Mouse (Mus musculus) ovary, postnatal 36 days (tissue): Measurements from ENCODE around the gene Gm5269.

ENCODE experiments used
- DNase-seq: peaks from one replicate; pipeline ENCODE4 v3.0.0; 2022; ENCODE audit warnings: low spot score, mixed read lengths

Gene Gm5269

GRCm38 (mm10) chr1:45881228-45881832, 8.7 kb downstream of the Gm5269 start:
- DNase-seq, result no peak

GRCm38 (mm10) chr1:45877463-45877862, 12.6 kb downstream of the Gm5269 start:
- no peak for DNase-seq

GRCm38 (mm10) chr1:45876450-45877198, 13.4 kb downstream of the Gm5269 start:
- DNase-seq, result no peak

- no peak for DNase-seq
Observed at GRCm38 (mm10) chr1:45875640-45876039, 14.4 kb downstream of the Gm5269 start.

- no peak for DNase-seq
Observed at GRCm38 (mm10) chr1:45873250-45873649, 16.8 kb downstream of the Gm5269 start.

GRCm38 (mm10) chr1:45868479-45869137, 21.5 kb downstream of the Gm5269 start:
- no peak for DNase-seq

- DNase-seq, result no peak
Observed at GRCm38 (mm10) chr1:45868050-45868449, 22.0 kb downstream of the Gm5269 start.

- DNase-seq, result no peak
Observed at GRCm38 (mm10) chr1:45866288-45867018, 23.6 kb downstream of the Gm5269 start.

- DNase-seq, result no peak
Observed at GRCm38 (mm10) chr1:45865727-45866126, 24.3 kb downstream of the Gm5269 start.

- no peak for DNase-seq
Observed at GRCm38 (mm10) chr1:45865316-45865715, 24.8 kb downstream of the Gm5269 start.

- no peak for DNase-seq
Observed at GRCm38 (mm10) chr1:45864564-45865014, 25.5 kb downstream of the Gm5269 start.

GRCm38 (mm10) chr1:45863641-45864040, 26.4 kb downstream of the Gm5269 start:
- no peak for DNase-seq

- no peak for DNase-seq
Observed at GRCm38 (mm10) chr1:45861162-45861561, 28.9 kb downstream of the Gm5269 start.

- DNase-seq, result no peak
Observed at GRCm38 (mm10) chr1:45860349-45860748, 29.7 kb downstream of the Gm5269 start.

GRCm38 (mm10) chr1:45858038-45858437, 32.0 kb downstream of the Gm5269 start:
- DNase-seq, result no peak

GRCm38 (mm10) chr1:45845466-45845865, 44.6 kb downstream of the Gm5269 start:
- DNase-seq, result no peak
